Mouse (Mus musculus) testis, adult 2 months (tissue): ENCODE data around the gene Rfng.

Source experiments
- CTCF ChIP-seq: fragments of 200-500 bp; IDR thresholded peaks from 2 replicates; pipeline ENCODE4 v1.5.1; 2012; ENCODE audit warnings: low read depth, mild to moderate bottlenecking, inconsistent platforms, low read length, moderate library complexity; ENCODE audit not compliant: control insufficient read depth, insufficient read depth, insufficient replicate concordance
- POLR2A ChIP-seq: fragments of 200-500 bp; IDR thresholded peaks from 2 replicates; pipeline ENCODE4 v1.6.1; 2012; ENCODE audit warnings: low read depth, mild to moderate bottlenecking, inconsistent platforms, low read length, moderate library complexity; ENCODE audit not compliant: control insufficient read depth

- no peak for TF ChIP-seq CTCF
- no peak for TF ChIP-seq POLR2A
Observed at GRCm38 (mm10) chr11:120736424-120736823, 47.6 kb downstream of the Rfng start.
